Comparison of ENCODE assay signal across 26 mouse cellular contexts in the genomic region with DNA sequence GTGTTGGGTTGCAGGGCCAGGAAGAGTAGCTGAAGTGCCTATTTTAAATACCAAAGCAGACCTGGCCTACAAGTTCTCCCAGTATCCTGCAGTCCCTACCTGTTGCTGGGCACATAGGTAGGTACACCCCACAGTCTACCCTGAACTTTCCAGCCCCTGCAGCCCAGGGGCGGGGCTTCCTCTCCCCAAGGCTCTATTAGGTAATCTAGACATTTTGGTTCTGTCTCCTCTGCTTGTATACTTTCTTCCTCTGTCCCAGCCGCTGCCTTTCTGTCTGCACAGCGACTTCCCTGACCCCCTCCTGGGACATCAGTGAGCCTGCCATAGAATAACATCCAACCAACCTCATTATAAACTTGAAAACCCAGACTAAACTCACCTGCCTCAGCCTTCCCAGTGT. TPM values are rescaled to one million over a fixed set of nuclear protein-coding genes. Genes with fewer than 3 reads are reported as not detected.
A peak's percentile ranks its signal among the peaks of the same experiment; 100 is the strongest.
DNase-seq lines count a peak whose midpoint lies in the region; ATAC-seq and TF ChIP-seq lines count a peak whose summit lies in the region.
"Had no signal": no experiment of that assay in that cellular context is flagged by ENCODE, and none has a peak within 500 bp of the region (broad histone marks: within the 10 kb centered on the region; RNA-seq: fewer than 3 reads in every experiment).

No protein-coding gene starts in this region.

- intact Hi-C loops in left cerebral cortex, adult 2 months (cut with DNase I) = no loop called here
- intact Hi-C loops in left cerebral cortex, postnatal 14 days (cut with DNase I) = no loop called here

- 78% methylated on average over 3 of the region's 3 CpGs for WGBS in cerebellum, adult 2 months
- WGBS in lung, postnatal 0 days = 64% methylated on average over 3 of the region's 3 CpGs

- no peak overlapping the region for H3K9ac ChIP-seq in lung, postnatal 0 days (replicated peaks; ENCODE audit: low read depth)
- H3K9ac ChIP-seq: forebrain, embryonic 15.5 days; hindbrain, embryonic 13.5 days; liver, embryonic 14.5 days; neural tube, embryonic 13.5 days had no signal

- TF ChIP-seq CTCF in cerebellum, adult 2 months (IDR thresholded peaks at IDR 0.05; ENCODE audit: borderline replicate concordance, insufficient read depth, low read depth, low read length) = no peak
- no peak for TF ChIP-seq CTCF in left cerebral cortex, adult 2 months (IDR thresholded peaks at IDR 0.05)
- TF ChIP-seq CTCF in lung, postnatal 0 days (IDR thresholded peaks at IDR 0.05) = no peak

- peak; percentile 6; the same call in 1 of the 2 replicates for ATAC-seq in lung, postnatal 0 days
- ATAC-seq: forebrain, embryonic 15.5 days; intestine, embryonic 16.5 days had no signal

- no peaks in the 10 kb centered on the region for H3K27me3 ChIP-seq in cerebellum, adult 2 months (ENCODE audit: control insufficient read depth, insufficient read depth, low read length)
- H3K27me3 ChIP-seq in lung, postnatal 0 days (replicated peaks; ENCODE audit: insufficient read depth, low read length) = no peaks in the 10 kb centered on the region
- H3K27me3 ChIP-seq: forebrain, embryonic 15.5 days; hindbrain, embryonic 13.5 days; neural tube, embryonic 13.5 days had no signal

- TF ChIP-seq EP300 in lung, postnatal 0 days (IDR thresholded peaks at IDR 0.05) = no peak

- no peak overlapping the region for H3K4me2 ChIP-seq in lung, postnatal 0 days (replicated peaks; ENCODE audit: low read depth, low read length)
- H3K4me2 ChIP-seq: forebrain, embryonic 15.5 days; heart, embryonic 11.5 days; hindbrain, embryonic 13.5 days; midbrain, embryonic 11.5 days; neural tube, embryonic 13.5 days had no signal

- no peak for DNase-seq in cerebellum, adult 2 months
- DNase-seq in cerebellum, adult 11-12 months = no peak
- no peak for DNase-seq in left cerebral cortex, adult 2 months (ENCODE audit: extremely low spot score in 1 of 2, low spot score in 2 of 2)
- DNase-seq in left cerebral cortex, postnatal 14 days (ENCODE audit: low spot score in 2 of 2) = no peak
- peak; percentile 44 for DNase-seq in lung, postnatal 0 days (ENCODE audit: low spot score)
- DNase-seq in lung, postnatal 25 days (ENCODE audit: low spot score) = no peak
- DNase-seq in thymus, postnatal 4 days = no peak
- DNase-seq: adrenal gland, adult 2 months; gastrocnemius, postnatal 25 days; heart, adult 11 months; heart, postnatal 4 days; kidney, adult 8-10 months; kidney, postnatal 10 days; layer of hippocampus, adult 9-11 months; liver; lung, postnatal 14 days; thymus, adult 2 months; thymus, postnatal 36 days had no signal

- no peaks in the 10 kb centered on the region for H3K9me3 ChIP-seq in lung, postnatal 0 days (ENCODE audit: low read length)
- H3K9me3 ChIP-seq: forebrain, embryonic 10.5 days; forebrain, embryonic 15.5 days; hindbrain, embryonic 13.5 days; neural tube, embryonic 13.5 days had no signal

- H3K4me3 ChIP-seq in cerebellum, adult 2 months (replicated peaks; ENCODE audit: insufficient read depth, low read depth, low read length) = no peak overlapping the region
- no peak overlapping the region for H3K4me3 ChIP-seq in left cerebral cortex, adult 2 months
- no peak overlapping the region for H3K4me3 ChIP-seq in lung, postnatal 0 days (ENCODE audit: low read depth, low read length)
- H3K4me3 ChIP-seq: forebrain, embryonic 10.5 days; forebrain, embryonic 15.5 days; hindbrain, embryonic 13.5 days; neural tube, embryonic 13.5 days had no signal

- H3K4me1 ChIP-seq in cerebellum, adult 2 months (ENCODE audit: control insufficient read depth, insufficient read depth, low read length) = peaks cover 66% of the 10 kb centered on the region
- H3K4me1 ChIP-seq in lung, postnatal 0 days (ENCODE audit: insufficient read depth, low read depth, low read length) = peaks cover 16% of the 10 kb centered on the region; the same call in 1 of the 2 replicates
- H3K4me1 ChIP-seq: neural tube, embryonic 13.5 days had no signal

- TF ChIP-seq POLR2A in cerebellum, adult 2 months (IDR thresholded peaks at IDR 0.05; ENCODE audit: borderline replicate concordance, insufficient read depth, low read length) = no peak

- H3K27ac ChIP-seq in cerebellum, adult 2 months (ENCODE audit: insufficient read depth, low read length) = peak overlapping the region; percentile 98
- peak overlapping the region; percentile 37; the same call in 1 of the 2 replicates for H3K27ac ChIP-seq in left cerebral cortex, adult 2 months
- no peak overlapping the region for H3K27ac ChIP-seq in lung, postnatal 0 days (ENCODE audit: low read length)
- H3K27ac ChIP-seq: forebrain, embryonic 10.5 days; forebrain, embryonic 15.5 days; hindbrain, embryonic 13.5 days; liver, embryonic 14.5 days; neural tube, embryonic 13.5 days had no signal

- peaks cover 16% of the 10 kb centered on the region; the same call in 1 of the 2 replicates for H3K36me3 ChIP-seq in lung, postnatal 0 days (ENCODE audit: insufficient read depth, low read length)

RNA-seq across cellular contexts. Expression of a gene that starts 9.7 kb away (rescaled TPM):
- 3.8 TPM in 2 replicates for polyA plus RNA-seq in cerebellum, adult 2 months (2012; rRNA removed)
- total RNA-seq in left cerebral cortex, adult 2 months (2021) = 1 to 10 TPM; 1.7 to 2.4 TPM
- total RNA-seq in left cerebral cortex, postnatal 14 days (2021) = 1 to 10 TPM; 2.6 to 2.7 TPM
- 13.4 and 15.7 TPM in 2 replicates for polyA plus RNA-seq in lung, postnatal 0 days (2015; fragmentation: Nextera tagmentation; extraction: Ambion mirVana)

RNA-seq across cellular contexts. Expression of a gene that starts 27.1 kb away (rescaled TPM):
- 34.1 and 34.2 TPM in 2 replicates for polyA plus RNA-seq in cerebellum, adult 2 months (2012; rRNA removed)
- total RNA-seq in left cerebral cortex, adult 2 months (2021) = 10 to 100 TPM; 15.8 to 17.7 TPM
- total RNA-seq in left cerebral cortex, postnatal 14 days (2021) = 10 to 100 TPM; 13.5 to 16.7 TPM
- 52.2 and 56.8 TPM in 2 replicates for polyA plus RNA-seq in lung, postnatal 0 days (2015; fragmentation: Nextera tagmentation; extraction: Ambion mirVana)

RNA-seq across cellular contexts. Expression of a gene that starts 48.2 kb away (rescaled TPM):
- polyA plus RNA-seq in cerebellum, adult 2 months (2012; rRNA removed) = 44.7 and 50.6 TPM in 2 replicates
- 1 to 10 TPM; 8.5 to 8.8 TPM for total RNA-seq in left cerebral cortex, adult 2 months (2021)
- total RNA-seq in left cerebral cortex, postnatal 14 days (2021) = 1 to 10 TPM; 7.4 to 7.6 TPM
- 23.3 and 24.0 TPM in 2 replicates for polyA plus RNA-seq in lung, postnatal 0 days (2015; fragmentation: Nextera tagmentation; extraction: Ambion mirVana)
